Mouse (Mus musculus): ENCODE measurements around the gene Mettl2.

Mettl2 gene

DNA sequence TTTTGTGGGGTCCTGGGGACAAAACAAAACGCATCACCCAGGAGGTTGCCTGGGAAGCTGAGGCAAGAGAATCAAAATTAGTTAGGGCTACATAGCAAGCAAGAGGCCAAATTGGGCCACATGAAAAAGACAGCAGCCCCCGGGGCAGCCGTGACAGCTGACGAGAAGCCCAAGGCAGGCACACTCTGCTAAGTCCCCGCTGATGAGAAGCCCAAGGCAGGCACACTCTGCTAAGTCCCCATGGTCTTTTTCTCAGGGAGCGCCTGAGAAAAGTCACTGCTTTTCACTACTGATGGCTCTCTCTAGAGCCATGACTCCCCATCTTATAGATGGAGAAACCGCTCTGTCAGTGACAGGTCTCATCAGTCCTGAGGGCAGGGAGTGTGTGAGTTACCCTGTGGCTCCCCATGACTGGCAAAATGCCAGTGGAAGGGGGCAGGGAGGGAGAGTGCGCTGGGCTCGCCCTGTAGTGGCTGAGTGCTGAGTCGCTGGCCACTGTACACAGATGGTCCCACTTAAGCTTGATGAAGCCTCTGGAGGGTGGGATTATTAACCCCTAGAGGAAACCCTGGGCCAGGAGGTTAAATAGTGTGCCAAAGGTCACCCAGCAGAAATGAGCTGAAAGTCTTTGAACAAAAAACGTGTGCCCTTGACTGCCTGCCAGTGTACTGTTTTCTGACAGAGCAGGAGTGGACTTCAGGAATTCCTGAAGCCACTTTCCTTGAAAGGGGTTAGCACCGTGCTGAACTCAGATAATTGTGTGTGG, 27.0 kb downstream of the Mettl2 start:
- no peak for DNase-seq (ENCODE audit: low spot score)

DNA sequence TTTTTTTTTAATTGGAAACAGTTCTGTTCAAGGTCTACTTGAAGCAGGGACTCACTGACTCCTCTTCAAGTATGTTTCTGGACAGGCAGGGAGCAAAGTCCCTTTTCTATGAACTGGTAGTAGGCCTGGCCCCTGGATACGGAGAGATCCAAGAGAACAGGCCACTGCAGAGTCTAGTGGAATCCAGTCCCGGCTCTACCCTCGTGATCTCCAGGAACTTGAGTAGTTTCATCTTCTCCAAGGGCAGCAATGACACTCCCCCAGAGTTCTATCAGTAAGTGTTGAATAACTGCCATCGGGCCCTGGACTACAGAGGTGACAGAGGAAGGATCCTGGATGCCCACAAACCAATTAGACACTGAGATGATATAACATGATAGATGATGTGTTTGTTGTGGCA, 29.7 kb downstream of the Mettl2 start:
- no peak for DNase-seq (ENCODE audit: low spot score)

DNA sequence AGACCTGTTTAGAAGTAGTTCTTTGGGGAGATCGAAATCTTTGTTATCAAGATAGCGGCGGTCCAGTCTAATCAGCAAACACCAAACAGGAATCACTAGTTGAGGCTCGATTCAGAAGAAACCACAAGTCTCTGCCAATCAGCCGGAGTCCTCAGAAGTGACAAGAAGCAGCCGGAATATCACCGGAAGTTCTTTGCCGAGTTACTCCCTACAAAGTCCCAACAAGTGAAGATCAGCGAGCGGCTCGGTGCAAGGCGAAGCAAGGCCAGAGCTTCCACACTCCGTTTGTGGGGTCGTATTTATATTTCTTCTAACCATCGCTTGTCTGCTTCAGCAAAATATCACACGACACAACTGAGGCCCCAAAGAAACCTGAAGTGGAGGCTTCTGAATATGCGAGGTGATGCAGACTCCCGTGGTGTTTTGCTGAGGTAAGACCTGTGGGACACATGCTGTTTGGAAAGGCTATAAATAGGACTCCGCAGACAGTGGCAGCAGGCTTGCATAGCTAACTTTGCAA, 30.6 kb downstream of the Mettl2 start:
- DNase-seq (ENCODE audit: low spot score): no peak

DNA sequence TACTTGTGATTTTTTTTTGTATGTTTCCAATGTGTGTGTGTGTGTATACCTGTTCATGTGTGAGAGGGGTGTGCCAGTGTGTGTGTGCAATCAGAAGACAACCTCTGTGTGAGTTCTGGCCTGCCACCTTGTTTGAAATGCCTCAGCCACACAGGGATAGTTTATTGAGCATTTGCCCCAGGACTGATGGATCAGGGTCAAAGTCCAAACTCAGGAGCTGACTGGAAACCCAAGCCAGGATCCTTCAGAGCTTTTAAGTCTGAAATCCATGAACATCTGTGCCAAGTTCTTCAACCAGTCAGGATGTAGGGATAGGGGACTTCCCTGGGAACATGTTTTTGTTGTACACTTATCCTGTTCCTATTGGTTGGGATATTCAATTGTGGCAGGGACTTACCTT, 31.8 kb downstream of the Mettl2 start:
- DNase-seq (ENCODE audit: low spot score): no peak

DNA sequence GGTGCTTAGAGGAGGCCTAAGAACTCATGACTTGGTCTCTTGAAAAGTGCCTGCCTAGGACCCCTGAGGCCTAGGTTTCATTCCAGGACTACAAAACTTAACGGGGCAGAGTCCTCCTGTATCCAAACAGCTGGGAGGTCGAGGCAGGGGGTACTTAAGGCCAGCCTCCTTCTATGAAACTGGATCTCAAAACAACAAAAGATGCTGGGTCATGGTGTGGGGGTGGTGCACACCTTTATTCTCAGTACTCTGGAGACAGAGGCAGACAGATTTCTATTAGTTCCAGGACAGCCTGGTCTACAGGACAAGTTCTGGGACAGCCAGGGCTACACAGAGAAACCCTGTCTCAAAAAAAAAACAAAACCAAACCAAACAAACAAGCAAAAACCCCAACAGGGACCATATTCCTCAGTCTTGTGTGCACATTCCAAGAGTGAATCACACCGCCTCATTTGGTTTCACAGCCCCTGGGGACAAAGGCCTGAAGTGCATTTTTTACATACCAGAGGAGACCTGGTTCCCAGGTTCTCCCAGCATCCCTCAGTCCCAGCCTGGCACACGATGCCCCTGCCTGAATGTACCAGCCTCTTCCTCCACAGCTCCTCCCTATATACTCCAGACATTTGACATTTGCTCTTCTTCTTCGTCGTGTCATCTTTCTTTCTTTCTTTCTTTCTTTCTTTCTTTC, 33.6 kb downstream of the Mettl2 start:
- no peak for DNase-seq (ENCODE audit: low spot score)

DNA sequence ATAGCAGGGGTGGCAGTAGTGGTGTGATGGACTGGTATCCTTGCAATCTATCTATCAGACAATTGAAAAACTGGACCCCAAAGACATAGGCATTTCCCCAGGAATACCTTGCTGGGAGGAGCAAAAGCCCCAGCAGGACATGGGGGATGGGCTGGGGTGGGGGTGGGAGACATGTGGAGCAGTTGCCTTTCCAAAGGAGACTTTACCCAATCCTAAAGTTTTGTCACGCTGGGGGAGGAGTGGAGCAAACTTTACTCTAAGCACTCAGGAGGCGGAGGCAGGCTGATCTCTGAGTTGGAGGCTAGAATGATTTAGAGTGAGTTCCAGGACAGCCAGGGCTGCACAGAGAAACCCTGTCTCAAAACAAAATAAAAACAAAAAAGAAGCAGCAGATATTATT, 35.2 kb downstream of the Mettl2 start:
- no peak for DNase-seq (ENCODE audit: low spot score)

DNA sequence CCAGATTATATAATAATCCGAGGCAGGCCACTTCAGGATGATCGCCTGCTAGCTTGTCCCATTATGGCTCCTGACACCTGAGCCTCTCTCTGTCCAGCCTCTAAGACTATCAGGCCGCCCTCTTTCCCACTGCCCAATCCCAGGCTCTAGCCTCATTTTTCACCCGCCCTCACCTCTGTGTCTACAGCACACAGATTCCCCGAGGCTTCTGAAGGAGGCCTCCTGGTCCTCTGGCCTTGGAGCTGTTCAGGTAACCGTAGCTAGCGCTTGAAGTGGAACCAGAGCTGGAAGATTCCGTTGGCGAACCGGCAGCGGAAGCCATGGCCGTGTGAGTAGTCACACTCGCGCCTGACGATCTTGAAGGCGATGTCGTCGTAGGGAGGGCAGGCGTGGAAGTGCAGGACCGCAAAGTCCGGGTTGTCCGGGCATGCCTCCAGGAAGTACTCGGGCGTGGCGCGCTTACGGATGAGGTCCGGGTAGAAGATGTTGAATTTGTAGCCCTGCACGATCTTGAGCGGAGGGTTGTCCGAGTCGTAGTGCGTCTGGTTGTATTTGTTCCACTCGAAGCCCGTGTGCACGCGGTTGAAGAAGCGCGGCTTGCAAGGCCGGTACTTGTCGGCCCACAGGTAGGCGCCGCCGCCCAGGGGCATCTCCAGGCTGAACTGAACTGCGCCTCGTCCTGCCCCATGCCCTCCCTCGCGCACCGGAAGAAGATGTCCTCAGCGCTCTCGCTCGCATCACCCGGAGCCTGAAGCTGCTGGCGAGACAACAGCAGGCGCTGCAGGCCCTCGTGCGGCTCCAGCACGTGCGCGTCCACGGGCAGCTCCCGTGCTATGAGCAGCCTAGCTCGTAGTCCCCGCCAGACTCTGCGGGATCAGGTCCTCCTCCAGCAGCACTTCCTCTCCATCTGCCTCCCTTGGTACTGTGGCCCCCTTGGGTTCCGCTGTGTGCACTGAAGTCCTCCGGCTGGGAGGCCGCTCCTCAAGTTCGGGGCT, 38.6 kb downstream of the Mettl2 start:
- DNase-seq (ENCODE audit: low spot score): no peak

DNA sequence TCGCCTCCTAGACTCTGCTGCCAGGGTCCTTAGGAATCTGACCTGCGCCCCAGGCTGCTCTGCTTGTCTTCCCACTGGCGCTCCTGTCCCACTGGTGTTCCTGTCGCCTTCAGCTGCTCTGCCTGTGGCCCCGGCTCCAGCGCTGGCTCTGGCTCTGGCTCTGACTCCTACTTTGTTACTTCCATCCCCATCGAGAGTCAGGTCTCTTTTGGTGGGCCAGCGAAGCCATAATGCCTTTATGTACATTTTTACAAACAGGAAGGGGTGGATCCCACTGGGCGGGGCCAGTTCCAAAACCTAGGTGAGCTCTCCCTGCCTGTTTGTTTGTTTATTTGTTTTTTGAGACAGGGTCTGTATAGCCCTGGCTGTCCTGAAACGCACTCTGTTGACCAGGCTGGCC, 40.6 kb downstream of the Mettl2 start:
- no peak for DNase-seq (ENCODE audit: low spot score)

DNA sequence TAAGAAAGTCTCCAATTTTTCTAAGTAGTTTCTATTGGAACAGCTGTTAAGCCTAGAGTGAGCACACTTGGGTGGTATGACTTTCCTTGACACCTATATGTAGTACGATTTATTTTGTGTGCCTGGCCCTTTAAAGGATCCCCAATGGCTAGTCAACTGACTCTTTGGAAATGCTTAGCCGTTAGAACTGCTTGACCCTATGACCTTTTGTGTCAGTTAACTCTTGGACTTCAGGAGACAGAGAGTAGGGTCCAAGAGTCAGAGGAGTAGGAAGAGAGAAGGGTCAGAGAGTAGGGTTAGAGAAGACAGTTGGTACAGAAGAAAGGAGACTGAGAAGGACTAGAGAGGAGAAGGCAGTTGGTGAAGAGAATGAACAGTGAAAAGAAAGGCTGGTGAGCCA, 52.3 kb downstream of the Mettl2 start, which contains the start of gene Tlk2:
TSS of gene Tlk2 (plus strand) at position 292 of the 400 bp plus-strand sequence.
- DNase-seq (ENCODE audit: low spot score): no peak

DNA sequence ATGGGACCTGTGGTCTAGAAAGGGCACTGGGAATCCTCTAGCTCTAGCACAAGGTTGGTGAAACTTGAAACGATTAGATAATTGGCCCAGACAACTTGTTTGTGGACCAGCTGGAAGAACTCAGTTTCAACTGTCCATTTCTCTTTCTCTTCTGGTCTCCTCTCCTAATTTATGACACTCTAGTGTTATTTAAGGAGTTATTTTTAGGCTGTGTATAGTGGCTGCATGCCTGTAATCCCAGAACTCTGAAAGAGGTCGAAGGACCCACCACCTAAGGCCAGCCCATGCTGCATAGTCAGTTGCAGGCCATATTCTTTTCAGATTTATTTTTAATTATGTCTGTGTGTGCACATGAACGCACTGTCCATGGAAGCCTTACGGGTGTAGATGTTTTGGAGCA, 53.3 kb downstream of the Mettl2 start:
- no peak for DNase-seq (ENCODE audit: low spot score)

DNA sequence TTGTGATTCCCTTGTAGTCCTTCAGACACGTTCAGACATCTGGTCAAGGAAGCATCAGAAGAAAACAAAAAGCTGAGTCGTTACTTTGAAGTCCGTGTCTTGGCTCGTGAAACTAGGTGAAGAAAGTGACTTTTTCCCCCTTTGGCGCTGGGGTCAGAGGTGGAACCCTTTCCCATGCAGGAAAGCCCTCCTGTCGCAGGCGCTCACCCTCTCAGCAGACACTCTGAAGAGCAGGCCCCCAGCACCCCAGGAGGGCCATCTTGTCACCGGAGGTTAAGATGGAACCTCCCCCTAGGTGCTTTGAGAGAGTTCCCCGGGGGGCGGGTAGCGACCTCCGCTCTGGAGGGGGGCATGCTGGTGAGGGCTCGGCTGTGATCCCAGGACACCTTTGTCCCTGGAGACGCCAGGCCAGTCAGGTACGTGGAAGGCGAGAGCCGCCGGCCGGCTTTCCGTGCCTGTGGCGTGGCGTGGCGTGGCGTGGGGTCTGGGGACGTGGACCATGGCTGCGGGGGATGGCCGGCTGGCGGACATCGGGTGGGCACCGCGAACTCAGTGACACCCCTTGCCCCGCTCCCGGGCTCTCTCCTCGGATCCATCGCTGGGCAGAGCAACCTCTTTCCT, 54.4 kb downstream of the Mettl2 start:
- peak; percentile 42 for DNase-seq (ENCODE audit: low spot score)

DNA sequence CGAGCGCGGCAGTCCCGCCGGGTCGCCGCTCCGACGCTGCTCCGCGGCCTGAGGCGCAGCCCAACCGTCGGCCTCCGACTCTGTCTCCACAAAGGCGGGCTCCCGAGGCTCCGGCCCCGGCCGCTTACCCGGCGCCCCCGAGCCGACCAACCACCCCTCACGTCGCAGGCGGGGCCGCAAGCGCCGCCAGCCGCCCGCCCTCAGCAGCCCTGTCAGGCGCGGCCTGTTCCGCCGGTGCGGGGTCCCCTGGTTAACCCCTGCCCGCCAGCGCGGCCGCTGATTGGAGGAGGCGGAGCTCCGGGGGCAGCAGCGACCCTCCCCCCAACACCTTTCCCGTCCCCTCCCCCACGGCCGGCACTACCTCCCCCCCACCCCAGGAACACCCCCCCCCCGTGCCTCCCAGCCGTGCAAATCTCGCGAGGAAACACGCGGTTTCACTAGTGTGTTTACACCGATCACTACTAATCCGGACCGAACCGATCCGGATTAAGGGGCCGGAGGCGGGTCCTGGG, 55.0 kb downstream of the Mettl2 start:
- peak; percentile 95 for DNase-seq (ENCODE audit: low spot score)

DNA sequence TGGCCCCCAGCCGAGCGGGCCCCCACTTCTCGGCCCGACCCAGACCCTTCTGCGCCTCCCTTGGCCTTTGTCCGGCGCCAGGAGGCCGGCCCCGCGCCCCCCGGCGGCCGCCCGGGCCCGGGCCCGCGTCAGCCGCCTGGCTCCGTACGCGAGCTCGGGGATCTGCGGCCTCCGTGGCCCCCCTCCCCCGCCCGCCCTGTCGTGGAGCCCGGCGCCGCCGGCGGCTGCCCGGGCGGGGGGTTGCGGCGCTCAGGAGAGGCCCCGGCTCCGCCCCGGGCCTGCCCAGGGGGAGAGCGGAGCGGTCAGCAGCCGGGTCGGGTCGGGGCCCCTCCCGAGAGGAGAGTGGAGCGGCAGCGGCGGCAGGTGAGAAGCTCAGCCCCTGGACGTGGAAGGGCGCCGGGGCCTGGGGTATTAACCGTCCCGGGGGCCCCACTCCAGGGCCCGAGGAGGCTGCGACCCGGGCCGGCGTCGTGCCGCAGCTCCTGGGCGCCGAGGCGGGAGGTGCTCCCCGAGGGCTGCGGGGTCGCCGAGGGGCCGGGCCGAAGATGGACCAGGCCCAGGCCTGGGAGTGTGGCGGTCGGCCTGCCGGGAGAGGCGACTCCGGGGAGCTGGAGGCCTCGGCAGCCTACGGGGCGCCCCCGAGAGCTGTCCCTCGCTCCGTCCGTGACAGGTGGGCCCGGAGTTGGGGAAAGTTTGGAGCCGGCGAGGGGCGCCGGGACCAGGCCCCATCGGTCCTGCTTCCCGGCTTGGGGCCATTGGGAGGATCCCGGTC, 55.6 kb downstream of the Mettl2 start:
- DNase-seq (ENCODE audit: low spot score): peak; percentile 43

DNA sequence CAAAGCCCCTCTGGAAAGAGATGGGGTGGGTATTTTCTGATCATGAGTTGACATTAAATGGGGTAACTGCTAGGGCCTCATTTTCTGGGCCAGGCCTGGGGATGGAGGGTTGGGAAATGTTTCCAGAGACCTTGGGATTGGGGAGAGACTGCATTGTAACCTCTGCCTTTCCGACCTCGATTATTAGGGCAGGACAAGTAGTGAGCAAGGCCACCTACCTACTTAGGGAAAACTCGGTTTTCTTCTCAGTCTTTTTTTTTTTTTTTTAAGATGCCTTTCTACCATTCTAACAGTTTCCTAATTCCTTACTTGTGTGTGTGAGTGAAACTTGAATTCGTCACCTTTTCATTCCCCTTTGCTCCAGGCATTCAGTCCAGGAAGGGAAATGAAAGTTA, 56.2 kb downstream of the Mettl2 start:
- no peak for DNase-seq (ENCODE audit: low spot score)

DNA sequence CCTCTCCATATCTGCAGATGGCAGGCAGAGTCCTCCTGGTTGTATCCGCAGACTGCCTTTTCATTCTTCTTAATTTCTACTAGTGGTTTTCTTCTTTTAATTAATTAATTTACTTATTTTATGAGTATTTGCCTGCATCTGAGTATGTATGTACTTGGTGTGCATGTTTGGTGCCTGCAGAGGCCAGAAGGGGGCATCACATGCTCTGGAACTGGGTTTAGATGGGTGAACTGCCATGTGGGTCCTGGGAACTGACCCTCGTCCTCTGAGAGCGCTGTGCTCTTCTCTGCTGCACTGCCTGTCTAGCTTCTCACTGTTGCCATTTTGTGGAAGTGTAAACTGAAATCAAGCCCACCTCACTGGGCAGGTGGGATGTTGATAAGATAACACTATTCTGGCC, 58.5 kb downstream of the Mettl2 start:
- DNase-seq (ENCODE audit: low spot score): no peak
